Mouse (Mus musculus) gastrocnemius, adult 8-10 months (tissue): ENCODE data around the gene Gdf15. TPM values are rescaled to one million over a fixed set of nuclear protein-coding genes. Genes with fewer than 3 reads are reported as not detected.

Experiments
- DNase-seq, 2 experiments: peaks; one replicate each; pipeline ENCODE4 v3.0.0; 2022; ENCODE audit warnings: low spot score in 2 of 2
- total RNA-seq, 4 experiments: library from RNA; stranded (reverse); gene quantifications; 2 replicates each; pipeline ENCODE4 v1.2.4; 2022

Gdf15 gene
- total RNA-seq, 4 experiments from 2014 or later = 0.24 TPM; not detected in 3

GRCm38 (mm10) chr8:70629574-70630531, 2.4 kb downstream of the Gdf15 start:
- DNase-seq = peak; percentile 83 to 88

DNA sequence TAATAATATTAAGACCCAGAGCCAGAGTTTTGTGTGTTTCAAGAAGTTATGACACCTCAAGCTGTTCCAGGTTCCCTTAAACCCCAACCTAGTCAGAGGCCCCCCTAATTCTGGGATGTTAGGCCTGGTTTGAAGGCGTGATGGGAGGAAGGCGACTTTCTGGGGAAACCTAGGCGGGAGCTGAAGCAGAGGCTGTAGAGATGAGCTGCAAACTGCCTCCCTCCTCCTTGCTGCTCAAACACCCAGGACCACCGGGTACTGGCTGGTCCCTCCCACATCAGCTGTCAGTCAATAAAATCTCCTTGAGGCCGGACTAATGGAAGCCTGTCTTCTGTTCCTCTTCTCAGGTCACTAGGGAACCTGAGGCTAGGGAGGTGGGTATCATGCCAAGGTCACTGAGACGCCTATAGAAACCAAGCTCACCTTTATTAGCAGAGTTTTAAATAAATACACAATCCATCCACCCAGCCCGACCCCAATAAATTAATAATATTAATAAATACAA, 3.2 kb downstream of the Gdf15 start:
- DNase-seq = no peak

DNA sequence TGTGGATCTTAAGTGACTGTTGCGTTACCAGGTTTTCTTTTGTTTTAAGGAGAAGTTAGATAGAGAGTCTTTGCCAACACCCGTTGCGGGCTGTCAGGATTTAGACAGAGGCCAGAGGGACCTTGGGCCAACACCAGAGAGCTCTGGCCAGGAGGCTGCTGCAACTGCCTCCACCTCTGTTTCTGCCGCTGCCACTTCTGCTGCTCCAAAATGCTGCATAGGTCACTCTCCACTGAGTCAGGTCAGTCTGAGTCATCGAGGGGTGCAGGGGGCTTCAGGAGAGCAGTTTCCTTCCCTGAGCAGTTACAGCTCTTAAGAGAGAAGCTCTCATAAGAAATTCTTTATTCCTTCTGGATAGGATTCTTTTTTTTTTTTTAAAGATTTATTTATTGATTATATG, 5.2 kb downstream of the Gdf15 start:
- DNase-seq = no peak

DNA sequence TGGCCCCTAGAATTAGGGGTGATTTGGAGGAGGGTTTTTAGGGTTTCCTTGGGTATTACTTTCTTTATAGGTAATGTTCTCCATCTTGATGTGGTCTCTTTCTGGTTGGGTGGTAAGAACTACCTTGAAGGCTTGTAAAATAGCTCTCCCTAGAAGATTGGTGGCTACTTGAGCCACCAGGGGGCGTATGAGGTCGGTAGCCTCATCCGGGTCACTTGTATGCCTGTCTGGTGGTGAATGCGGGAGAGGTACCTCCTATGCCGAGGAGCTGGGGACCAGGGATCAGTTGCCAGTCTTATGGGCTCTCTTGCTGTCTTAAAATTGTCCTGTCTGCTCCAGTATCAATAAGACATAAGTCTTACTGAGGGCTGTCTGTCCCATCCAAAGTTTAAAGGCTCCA, 7.2 kb downstream of the Gdf15 start:
- DNase-seq = peak; percentile 48 to 58

DNA sequence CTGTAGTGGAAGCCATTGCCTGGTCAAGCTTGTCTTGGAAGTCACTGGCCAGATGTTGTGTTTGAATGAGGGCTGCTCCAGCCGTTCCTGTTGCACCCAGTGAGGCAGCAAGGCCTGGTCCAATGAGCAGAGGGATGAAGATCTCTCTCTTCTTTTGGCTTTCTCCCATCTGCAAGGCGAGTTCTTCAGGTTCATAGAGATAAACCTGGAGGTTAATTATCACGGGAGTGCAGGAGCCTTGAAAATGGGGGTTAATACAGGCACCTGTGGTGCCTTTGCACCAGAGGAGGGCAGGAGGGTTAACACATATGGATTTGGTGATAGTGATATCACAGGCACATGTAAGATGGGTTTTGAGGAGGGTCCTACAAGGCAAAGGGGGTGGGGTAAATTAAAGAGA, 10.0 kb downstream of the Gdf15 start:
- no peak for DNase-seq

DNA sequence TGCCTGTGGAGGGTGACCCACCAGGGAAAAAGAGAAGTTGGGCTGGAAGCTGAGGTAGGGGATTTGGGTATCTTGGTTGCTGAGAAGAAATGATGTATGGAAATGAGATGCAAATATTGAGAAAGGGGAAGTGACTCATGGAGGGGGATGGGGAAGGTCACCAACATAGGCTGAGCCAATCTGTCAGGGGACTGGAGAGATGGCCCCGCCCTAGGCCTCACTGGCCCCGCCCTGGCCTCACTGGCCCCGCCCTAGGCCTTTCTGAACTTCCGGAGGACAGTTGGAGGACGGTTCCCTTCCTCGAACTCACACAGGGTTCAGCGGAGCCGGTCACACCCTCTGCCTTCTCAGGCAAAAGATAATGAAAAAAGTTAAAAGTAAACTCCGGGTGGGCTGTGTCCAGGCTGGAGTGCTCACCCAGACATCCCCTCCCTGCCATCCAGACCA, 13.3 kb downstream of the Gdf15 start:
- no peak for DNase-seq

DNA sequence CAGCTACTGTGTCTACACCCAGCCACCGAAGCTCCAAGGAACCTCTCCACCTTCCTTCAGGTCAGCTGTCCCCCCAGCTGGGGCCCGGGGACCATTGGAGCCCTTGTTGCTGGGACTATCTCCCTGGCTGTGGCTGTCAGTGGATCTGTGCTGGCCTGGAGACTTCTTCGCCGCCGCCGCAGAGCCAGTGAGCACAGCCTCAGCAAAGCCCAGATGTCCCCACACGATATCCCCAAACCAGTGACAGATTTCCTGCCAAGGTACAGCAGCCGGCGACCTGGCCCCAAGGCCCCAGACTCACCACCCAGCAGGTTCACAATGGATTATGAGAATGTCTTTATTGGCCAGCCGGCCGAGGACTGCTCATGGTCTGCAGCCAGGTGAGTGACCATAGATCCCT, 14.3 kb downstream of the Gdf15 start:
- no peak for DNase-seq

- DNase-seq = no peak
Measured at GRCm38 (mm10) chr8:70616645-70617044, 15.6 kb downstream of the Gdf15 start.

- no peak for DNase-seq
Measured at GRCm38 (mm10) chr8:70615894-70616293, 16.4 kb downstream of the Gdf15 start, which contains the start of gene Lrrc25. Lrrc25 (plus strand) TSS chr8:70616155.

GRCm38 (mm10) chr8:70615281-70615680, 17.0 kb downstream of the Gdf15 start:
- DNase-seq = no peak

DNA sequence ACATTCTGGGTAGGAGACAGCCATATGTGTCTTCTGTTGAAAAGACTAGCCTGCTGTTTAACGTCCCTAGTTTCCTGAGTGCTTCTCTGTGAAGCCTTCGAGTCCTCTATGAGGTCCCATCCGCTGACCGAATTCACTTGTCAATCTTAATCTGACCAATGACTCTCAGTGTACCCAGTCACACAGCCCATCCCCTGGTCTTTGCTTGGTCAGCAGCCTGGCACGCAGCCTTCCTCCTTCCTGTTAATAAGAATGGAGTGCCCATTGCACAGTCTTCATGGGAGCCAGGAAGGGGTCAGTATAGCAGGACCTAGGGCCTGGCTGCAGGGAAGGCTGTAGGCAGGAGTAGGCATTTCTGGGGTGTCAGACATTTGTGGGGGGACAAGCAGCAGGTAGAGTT, 17.8 kb downstream of the Gdf15 start:
- DNase-seq = no peak

GRCm38 (mm10) chr8:70613763-70614162, 18.5 kb downstream of the Gdf15 start:
- no peak for DNase-seq

GRCm38 (mm10) chr8:70611849-70612248, 20.4 kb downstream of the Gdf15 start:
- peak; percentile 74 to 78 for DNase-seq

DNA sequence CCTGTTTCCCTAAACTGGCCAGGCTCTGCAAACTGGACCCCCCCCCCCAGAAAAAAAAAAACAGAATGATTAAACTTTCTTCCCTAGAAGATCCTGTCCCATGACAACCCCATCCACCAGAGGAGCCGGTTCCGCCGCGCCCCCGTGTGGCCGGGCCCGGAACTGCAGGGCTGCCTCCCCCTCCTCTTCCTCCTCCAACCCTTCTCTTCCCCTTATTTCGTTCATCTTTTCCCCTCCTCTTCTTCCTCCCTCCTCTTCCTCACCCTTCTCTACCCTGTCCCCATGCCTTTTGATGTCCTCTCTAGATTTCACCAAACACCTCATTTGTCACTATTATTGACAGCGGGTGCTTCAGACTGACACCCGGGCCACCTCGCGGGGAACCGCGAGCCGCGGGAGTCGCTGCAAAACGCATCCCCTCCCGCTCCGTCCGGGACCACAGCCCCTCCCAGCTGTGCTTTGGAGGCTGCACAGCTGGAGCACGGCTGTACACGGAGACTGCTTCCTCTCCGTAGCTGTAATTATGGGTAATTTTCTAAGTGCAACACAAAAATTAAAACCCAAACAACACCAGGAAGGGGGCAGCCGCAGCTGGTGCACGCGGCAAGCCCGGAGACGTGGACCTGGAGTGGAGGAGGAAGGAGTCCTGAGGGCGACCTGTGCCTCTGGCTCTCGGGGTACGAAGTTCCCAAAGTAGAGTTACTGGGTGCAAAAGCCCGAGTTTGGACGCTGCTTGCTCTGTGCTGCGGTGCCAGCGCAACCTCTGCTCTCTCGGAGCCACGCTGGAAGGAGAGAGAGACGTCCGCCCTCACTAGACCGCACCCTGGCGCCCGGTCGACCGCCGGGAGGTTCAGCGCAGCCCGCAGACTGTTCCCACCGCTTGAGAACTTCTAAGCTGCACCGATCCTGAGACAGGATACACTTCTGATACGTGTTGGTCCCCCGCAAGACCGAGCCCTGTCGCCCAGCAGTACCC, 21.2 kb downstream of the Gdf15 start:
- DNase-seq = peak; percentile 74 to 82

GRCm38 (mm10) chr8:70609849-70610795, 22.1 kb downstream of the Gdf15 start:
- peak; percentile 80 to 90 for DNase-seq

DNA sequence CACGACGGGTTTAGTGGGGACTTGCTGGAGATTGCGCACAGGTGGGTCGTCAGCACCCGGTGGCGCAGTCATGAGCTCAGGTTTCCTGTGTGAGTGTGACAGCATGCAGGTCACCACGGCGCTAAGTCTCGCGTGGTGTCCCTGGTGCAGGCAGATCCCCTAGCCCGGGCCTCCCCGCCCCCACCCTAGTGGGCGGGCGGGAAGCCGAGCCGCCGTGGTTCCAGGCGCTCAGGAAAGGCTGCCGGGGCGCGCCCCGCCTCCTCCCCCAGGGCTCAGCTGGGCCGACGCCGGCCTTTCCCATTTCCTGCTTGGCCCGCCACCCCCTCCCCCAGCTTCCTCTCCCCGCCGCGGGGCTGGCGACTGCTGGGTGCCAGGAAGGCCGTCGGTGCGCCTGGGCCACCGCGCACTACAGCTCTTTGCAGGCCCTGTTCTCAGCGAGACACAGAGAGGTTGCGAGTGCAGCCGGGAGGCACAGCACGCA, 22.8 kb downstream of the Gdf15 start:
- DNase-seq = peak; percentile 78 to 87

DNA sequence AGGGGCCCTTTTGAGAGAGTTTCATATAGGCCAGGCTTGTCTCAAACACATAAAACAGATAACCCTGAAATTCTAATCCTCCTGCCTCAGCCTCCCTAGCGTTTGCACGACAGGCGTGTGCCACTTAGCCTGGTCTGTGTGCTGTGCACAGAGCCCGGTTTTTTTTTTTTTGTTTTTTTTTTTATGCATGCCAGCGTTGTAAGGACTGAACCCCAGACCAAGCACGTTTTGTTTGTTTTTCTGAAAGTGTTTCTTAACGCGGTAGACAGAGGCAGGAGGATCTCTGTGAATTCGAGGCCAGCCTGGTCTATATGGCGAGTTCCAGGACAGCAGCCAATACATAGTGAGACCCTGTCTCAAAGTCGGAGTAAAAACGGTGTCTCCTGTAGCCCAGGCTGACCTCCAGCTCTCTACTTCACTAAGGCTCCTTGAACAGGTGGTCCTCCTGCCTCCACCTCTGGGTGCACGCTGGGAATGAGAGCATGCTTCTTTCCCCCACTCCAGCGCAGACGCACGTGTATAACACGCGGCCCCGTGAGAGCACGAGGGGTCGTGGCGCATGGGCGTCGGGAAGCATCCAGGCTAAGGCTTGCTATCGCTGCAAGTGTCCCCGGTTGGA, 23.4 kb downstream of the Gdf15 start, which contains the start of gene Ssbp4:
Gene Ssbp4 (minus strand): TSS at position 124 of the 619 bp plus-strand sequence.
- no peak for DNase-seq

DNA sequence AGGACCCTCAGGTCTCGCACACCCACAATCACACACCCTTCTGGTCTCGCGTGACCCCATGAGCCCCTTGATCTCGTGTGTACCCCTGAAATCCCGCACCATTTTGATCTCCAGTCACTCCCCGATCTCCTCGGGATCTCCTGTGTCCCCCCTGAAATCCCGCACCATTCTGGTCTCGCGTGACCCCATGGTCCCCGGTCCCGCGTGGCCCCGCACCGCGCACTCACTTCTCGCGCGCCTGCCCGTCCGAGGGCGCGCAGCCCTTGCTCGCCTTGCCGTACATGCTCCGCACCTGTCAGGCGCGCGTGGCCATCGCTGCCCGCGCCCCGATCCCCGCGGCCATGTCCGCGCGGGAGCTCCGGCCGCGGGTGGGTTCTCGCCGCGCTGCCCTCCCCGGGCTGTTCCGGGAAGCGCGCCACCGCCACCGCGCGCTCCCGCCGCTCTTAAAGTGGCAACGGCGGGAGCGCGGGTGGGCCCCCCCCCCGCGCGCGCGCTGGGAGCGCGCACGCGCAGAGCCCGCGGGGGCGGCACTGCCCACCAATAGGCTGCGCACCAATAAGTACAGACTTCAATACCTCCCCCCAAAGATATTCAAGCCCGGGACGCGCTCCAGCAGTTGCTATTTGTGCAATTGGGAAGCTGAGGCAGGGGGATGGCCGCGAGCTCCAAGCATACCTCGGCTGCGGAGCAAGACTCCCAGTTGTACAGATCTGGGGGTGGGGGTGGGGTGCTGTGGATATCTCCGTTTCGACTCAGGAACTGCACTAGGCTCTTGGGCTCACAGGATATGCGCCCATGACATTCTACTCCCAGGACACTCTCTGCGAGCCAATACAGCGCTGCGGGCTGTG, 24.1 kb downstream of the Gdf15 start:
- peak in 1 of 2 experiments; percentile 53 for DNase-seq

- DNase-seq = no peak
Measured at GRCm38 (mm10) chr8:70607603-70607897, 24.7 kb downstream of the Gdf15 start.
